Mouse (Mus musculus) testis, adult 2 months (tissue): ENCODE results near the gene Csf3.

Experiments used
- CTCF ChIP-seq: fragments of 200-500 bp; IDR thresholded peaks from 2 replicates; pipeline ENCODE4 v1.5.1; 2012; ENCODE audit warnings: low read depth, mild to moderate bottlenecking, inconsistent platforms, low read length, moderate library complexity; ENCODE audit not compliant: control insufficient read depth, insufficient read depth, insufficient replicate concordance
- POLR2A ChIP-seq: fragments of 200-500 bp; IDR thresholded peaks from 2 replicates; pipeline ENCODE4 v1.6.1; 2012; ENCODE audit warnings: low read depth, mild to moderate bottlenecking, inconsistent platforms, low read length, moderate library complexity; ENCODE audit not compliant: control insufficient read depth

DNA sequence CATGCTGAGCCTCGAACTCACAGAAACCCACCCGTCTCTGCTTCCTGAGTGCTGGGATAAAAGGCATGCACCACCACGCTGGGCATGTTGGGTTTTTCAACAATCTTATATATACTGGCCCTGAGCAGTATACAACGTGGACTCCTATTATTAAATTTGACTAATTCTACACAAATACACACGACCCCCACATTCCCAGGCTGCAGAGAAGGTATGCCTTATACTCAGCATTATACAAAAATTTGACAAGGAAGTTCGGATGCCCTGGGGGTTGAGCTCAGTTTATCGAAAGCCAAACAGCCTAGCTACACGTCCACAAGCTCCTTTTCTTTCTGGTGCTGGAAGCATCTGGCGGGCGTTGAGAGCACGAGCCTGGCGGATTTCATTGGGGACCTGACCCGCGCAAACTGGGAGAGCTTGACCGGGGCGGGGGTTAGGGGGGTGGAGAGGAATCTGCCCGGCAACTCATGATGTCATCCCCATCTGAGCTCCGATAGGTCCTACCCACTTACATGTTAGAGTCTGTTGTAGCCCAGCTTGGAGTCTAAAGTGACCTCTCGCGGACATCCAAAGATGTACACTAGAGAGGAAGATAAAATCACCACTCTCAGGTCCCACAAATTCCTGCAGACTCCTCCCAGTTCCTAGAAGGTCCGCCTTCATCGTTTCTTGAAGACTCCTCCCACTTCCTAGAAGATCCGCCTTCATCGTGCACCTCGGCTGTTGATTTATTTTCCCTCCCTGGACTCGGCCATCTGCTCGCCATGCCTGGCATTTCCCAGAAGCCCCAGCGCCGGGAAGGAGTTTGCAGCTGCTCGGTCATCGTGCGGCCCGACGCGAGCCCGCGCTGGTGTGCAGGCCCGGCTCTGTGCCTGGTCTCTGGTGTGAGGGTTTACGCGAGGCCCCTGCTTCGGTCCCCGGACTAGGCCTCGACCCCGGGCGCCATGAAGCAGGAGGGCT lies 19.0 kb upstream of the Csf3 start, which contains the start of gene Psmd3:
- TF ChIP-seq CTCF (no peak), POLR2A (peak; percentile 69)
